Mouse (Mus musculus) stomach, embryonic 15.5 days (tissue): ENCODE data around the gene Phf10. TPM values are rescaled to one million over a fixed set of nuclear protein-coding genes. Genes with fewer than 3 reads are reported as not detected.
"Not testable (repeated sequence)": the region's sequence is repeated elsewhere in the genome, so short reads cannot be mapped to it uniquely, and the experiment has no call there.

Experiments
- ATAC-seq: fragments of 200-750 bp; cut with Nextera tagmentation; 2 replicates; pipeline ENCODE4 v1.8.0; 2017; ENCODE audit warnings: low read depth, moderate number of reproducible peaks, moderate TSS enrichment; ENCODE audit not compliant: insufficient read depth, low FRiP score
- H3K27ac ChIP-seq: fragments of 300-500 bp; sonication (generic); 2 replicates; pipeline ENCODE4 v1.5.1; 2015; ENCODE audit warnings: mild to moderate bottlenecking, inconsistent platforms
- H3K27me3 ChIP-seq: fragments of 300-500 bp; sonication (generic); replicated peaks from 2 replicates; pipeline ENCODE4 v1.6.1; 2015; ENCODE audit warnings: inconsistent platforms
- H3K36me3 ChIP-seq: fragments of 300-500 bp; sonication (generic); 2 replicates; pipeline ENCODE4 v1.6.1; 2015; ENCODE audit warnings: inconsistent platforms
- H3K4me1 ChIP-seq: fragments of 300-500 bp; sonication (generic); 2 replicates; pipeline ENCODE4 v1.6.1; 2015; ENCODE audit warnings: inconsistent platforms
- H3K4me2 ChIP-seq: fragments of 300-500 bp; sonication (generic); 2 replicates; pipeline ENCODE4 v1.6.1; 2015; ENCODE audit warnings: mild to moderate bottlenecking, inconsistent platforms
- H3K4me3 ChIP-seq: fragments of 300-500 bp; sonication (generic); replicated peaks from 2 replicates; pipeline ENCODE4 v1.5.1; 2015; ENCODE audit warnings: inconsistent platforms
- H3K9ac ChIP-seq: fragments of 300-500 bp; sonication (generic); 2 replicates; pipeline ENCODE4 v1.6.1; 2015; ENCODE audit warnings: inconsistent platforms
- H3K9me3 ChIP-seq: fragments of 300-500 bp; sonication (generic); 2 replicates; pipeline ENCODE4 v1.6.1; 2016; ENCODE audit warnings: inconsistent platforms
- WGBS: fragments of 180-500 bp; shearing (Covaris S2); methylation state at CpG from one replicate; pipeline ENCODE4 v1.1.7; 2015; 5-methylcytosine and 5-hydroxymethylcytosine counted together
- polyA plus RNA-seq: library from polyadenylated mRNA; unstranded; fragments of >200 nt; fragmentation: Nextera tagmentation; extraction: Ambion mirVana; gene quantifications from 2 replicates; pipeline ENCODE4 v1.2.1, GENCODE M21; 2015

Phf10 gene
- polyA plus RNA-seq, 1 experiment from 2014 or later, result 46.2 TPM

- no peaks in the 10 kb centered on the region for H3K9me3 ChIP-seq
- ATAC-seq, result no peak
- H3K4me1 ChIP-seq, result peaks cover 3% of the 10 kb centered on the region; the same call in 1 of the 2 replicates
- no peak overlapping the region for H3K4me3 ChIP-seq
- H3K27ac ChIP-seq, result no peak overlapping the region
- 24% methylated on average over 1 of the region's 1 CpGs for WGBS
- no peaks in the 10 kb centered on the region for H3K27me3 ChIP-seq
- H3K36me3 ChIP-seq, result no peaks in the 10 kb centered on the region
- H3K9ac ChIP-seq, result no peak overlapping the region
- no peak overlapping the region for H3K4me2 ChIP-seq
Measured at GRCm38 (mm10) chr17:14906611-14907010, 54.5 kb downstream of the Phf10 start.

GRCm38 (mm10) chr17:14904637-14905265, 56.3 kb downstream of the Phf10 start:
- Histone ChIP-seq H3K9ac (no peak overlapping the region), H3K36me3 (no peaks in the 10 kb centered on the region), H3K4me2 (no peak overlapping the region), H3K27me3 (no peaks in the 10 kb centered on the region), H3K27ac (no peak overlapping the region), H3K9me3 (no peaks in the 10 kb centered on the region), H3K4me1 (peaks cover 3% of the 10 kb centered on the region; the same call in 1 of the 2 replicates), H3K4me3 (no peak overlapping the region)
- no peak for ATAC-seq
- WGBS, result 47% methylated on average over 7 of the region's 7 CpGs

- Histone ChIP-seq H3K4me3 (no peak overlapping the region), H3K9me3 (no peaks in the 10 kb centered on the region), H3K36me3 (no peaks in the 10 kb centered on the region), H3K27me3 (no peaks in the 10 kb centered on the region), H3K9ac (no peak overlapping the region), H3K27ac (no peak overlapping the region), H3K4me1 (peaks cover 3% of the 10 kb centered on the region; the same call in 1 of the 2 replicates), H3K4me2 (no peak overlapping the region)
- WGBS, result 79% methylated on average over 6 of the region's 6 CpGs
- no peak for ATAC-seq
Measured at GRCm38 (mm10) chr17:14904206-14904605, 56.9 kb downstream of the Phf10 start.

GRCm38 (mm10) chr17:14903212-14903611, 57.9 kb downstream of the Phf10 start:
- WGBS, result 84% methylated on average over 3 of the region's 3 CpGs

DNA sequence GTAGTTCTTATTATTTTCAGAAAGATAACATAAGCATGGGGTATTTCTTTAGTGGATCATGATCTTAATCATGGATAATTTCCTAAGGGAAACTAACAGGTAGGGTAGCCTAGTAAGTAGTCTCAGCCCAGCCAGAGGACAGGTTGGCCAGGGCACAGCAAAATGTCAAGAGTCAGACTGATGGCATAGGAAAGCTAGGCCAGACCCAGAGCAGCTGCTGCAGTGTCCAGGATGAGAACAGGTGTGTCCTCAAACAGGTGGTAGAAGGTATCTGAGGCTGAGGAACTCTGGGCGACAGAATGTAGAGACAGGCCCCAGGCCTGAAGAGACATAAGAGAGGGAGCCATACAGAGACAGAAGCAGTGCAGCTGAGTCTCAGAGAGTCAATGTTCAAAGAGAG, 62.1 kb downstream of the Phf10 start:
- no peak for ATAC-seq
- H3K9me3 ChIP-seq, result no peaks in the 10 kb centered on the region
- WGBS, result 77% methylated on average over 1 of the region's 1 CpGs

More at GRCm38 (mm10) chr17:14903212-14903611, 57.9 kb downstream of the Phf10 start:
- no peak overlapping the region for H3K4me3 ChIP-seq
- no peak overlapping the region for H3K4me2 ChIP-seq
- peaks cover 3% of the 10 kb centered on the region; the same call in 1 of the 2 replicates for H3K4me1 ChIP-seq
- H3K27ac ChIP-seq, result no peak overlapping the region
- H3K27me3 ChIP-seq, result no peaks in the 10 kb centered on the region
- H3K36me3 ChIP-seq, result no peaks in the 10 kb centered on the region
- H3K9me3 ChIP-seq, result no peaks in the 10 kb centered on the region
- H3K9ac ChIP-seq, result no peak overlapping the region
- no peak for ATAC-seq

GRCm38 (mm10) chr17:14895058-14895457, 66.0 kb downstream of the Phf10 start:
- not testable (repeated sequence) for H3K36me3 ChIP-seq, H3K4me2 ChIP-seq, H3K4me1 ChIP-seq, H3K9me3 ChIP-seq, H3K27ac ChIP-seq, ATAC-seq, H3K4me3 ChIP-seq, H3K27me3 ChIP-seq, H3K9ac ChIP-seq

More for the DNA sequence above, 62.1 kb downstream of the Phf10 start:
- Histone ChIP-seq H3K4me3 (no peak overlapping the region), H3K4me2 (no peak overlapping the region), H3K4me1 (no peaks in the 10 kb centered on the region), H3K27me3 (no peaks in the 10 kb centered on the region), H3K36me3 (no peaks in the 10 kb centered on the region), H3K9ac (no peak overlapping the region), H3K27ac (no peak overlapping the region)

Other genes with a start within 250 kb of the Phf10 start
- gene Wdr27, start 18.1 kb downstream of the Phf10 start, polyA plus RNA-seq, result 5.2 and 7.6 TPM in 2 replicates
- 37.5 and 39.3 TPM in 2 replicates for gene 1600012H06Rik, start 18.1 kb downstream of the Phf10 start, polyA plus RNA-seq
- gene 9030025P20Rik, start 17.2 kb upstream of the Phf10 start, polyA plus RNA-seq, result 8.3 and 11.1 TPM in 2 replicates
- not detected in 2 replicates for gene Gm3417, start 17.5 kb upstream of the Phf10 start, polyA plus RNA-seq
- gene Gm3435, start 48.9 kb upstream of the Phf10 start, polyA plus RNA-seq, result 7.2 and 8.3 TPM in 2 replicates
- gene Ermard, start 79.9 kb upstream of the Phf10 start, polyA plus RNA-seq, result 69.4 and 74.0 TPM in 2 replicates
- gene Tcte3, start 80.2 kb upstream of the Phf10 start, polyA plus RNA-seq, result 0.61 TPM in 1 of 2 replicates, not detected in the other
- 4.1 and 5.2 TPM in 2 replicates for gene Gm3448, start 80.3 kb upstream of the Phf10 start, polyA plus RNA-seq